Mouse (Mus musculus) spleen, postnatal 10 days (tissue): Measurements from ENCODE around the gene Kdm5b.

Experiments
- DNase-seq, 2 experiments: peaks; one replicate each; pipeline ENCODE4 v3.0.0; 2021 to 2022; ENCODE audit warnings: low spot score in 2 of 2

Gene Kdm5b

GRCm38 (mm10) chr1:134549632-134550132 is 10.3 kb upstream of the Kdm5b start, which contains the start of gene Mgat4e:
Gene Mgat4e (minus strand): TSS chr1:134549682.
- DNase-seq: no peak

- DNase-seq: no peak
Measured at GRCm38 (mm10) chr1:134551869-134552268, 8.1 kb upstream of the Kdm5b start.

- no peak for DNase-seq
Measured at GRCm38 (mm10) chr1:134552396-134552795, 7.6 kb upstream of the Kdm5b start.

GRCm38 (mm10) chr1:134555240-134555870 is 4.6 kb upstream of the Kdm5b start:
- peak in 1 of 2 experiments; percentile 39 for DNase-seq

- peak in 1 of 2 experiments; percentile 62 for DNase-seq
Measured at GRCm38 (mm10) chr1:134555871-134556670, 3.9 kb upstream of the Kdm5b start.

- peak; percentile 86 to 92 for DNase-seq
Measured at GRCm38 (mm10) chr1:134556671-134557218, 3.2 kb upstream of the Kdm5b start.

GRCm38 (mm10) chr1:134558511-134558910 is 1.5 kb upstream of the Kdm5b start:
- no peak for DNase-seq

GRCm38 (mm10) chr1:134559226-134559625 is 745 bp upstream of the Kdm5b start:
- no peak for DNase-seq

- DNase-seq: peak; percentile 67 to 76
Measured at GRCm38 (mm10) chr1:134560396-134560795, 425 bp downstream of the Kdm5b start.

GRCm38 (mm10) chr1:134560801-134561769 is 1.1 kb downstream of the Kdm5b start:
- peak; percentile 39 to 43 for DNase-seq

- no peak for DNase-seq
Measured at GRCm38 (mm10) chr1:134561770-134562143, 1.8 kb downstream of the Kdm5b start.

- DNase-seq: no peak
Measured at GRCm38 (mm10) chr1:134562457-134562856, 2.5 kb downstream of the Kdm5b start.

GRCm38 (mm10) chr1:134563726-134564125 is 3.8 kb downstream of the Kdm5b start:
- DNase-seq: no peak

- no peak for DNase-seq
Measured at GRCm38 (mm10) chr1:134567511-134567910, 7.5 kb downstream of the Kdm5b start.

GRCm38 (mm10) chr1:134570171-134570570 is 10.2 kb downstream of the Kdm5b start:
- no peak for DNase-seq

GRCm38 (mm10) chr1:134570631-134571030 is 10.7 kb downstream of the Kdm5b start:
- no peak for DNase-seq

- no peak for DNase-seq
Measured at GRCm38 (mm10) chr1:134573300-134573931, 13.4 kb downstream of the Kdm5b start.

GRCm38 (mm10) chr1:134573932-134574315 is 14.0 kb downstream of the Kdm5b start:
- DNase-seq: no peak

- DNase-seq: no peak
Measured at GRCm38 (mm10) chr1:134577384-134578120, 17.6 kb downstream of the Kdm5b start.

- DNase-seq: no peak
Measured at GRCm38 (mm10) chr1:134580796-134581195, 20.8 kb downstream of the Kdm5b start.
